Mouse (Mus musculus) A20 (cell line): ENCODE measurements around the gene Ndrg4.
"Not testable (repeated sequence)": the region's sequence is repeated elsewhere in the genome, so short reads cannot be mapped to it uniquely, and the experiment has no call there.

Experiments
- DNase-seq: peaks from one replicate; pipeline ENCODE4 v3.0.0-alpha.2; 2011; ENCODE audit warnings: low read depth, low spot score

The Ndrg4 gene

DNA sequence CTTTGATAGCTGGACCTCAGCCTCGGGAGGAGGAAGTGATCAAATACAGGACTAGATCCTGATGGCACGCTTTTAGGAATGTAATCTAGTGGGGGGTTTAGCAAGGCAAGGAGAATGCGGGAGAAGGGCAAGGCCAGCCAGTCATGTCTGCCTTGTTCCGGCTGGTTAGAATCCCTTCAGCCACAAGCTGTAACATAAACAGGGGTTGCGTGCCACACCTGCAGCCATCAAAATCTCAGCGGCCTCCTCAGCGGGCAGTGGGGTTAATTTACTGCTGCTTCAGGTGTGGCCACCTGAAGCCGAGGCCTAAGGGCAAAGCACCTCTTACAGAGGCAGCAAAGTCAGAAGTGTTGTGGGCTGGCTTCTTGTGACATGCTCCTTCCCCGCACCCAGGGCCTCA is at the start of gene Ndrg4:
TSS of gene Ndrg4 (plus strand) at position 350 of the 400 bp plus-strand sequence.
- no peak for DNase-seq

DNA sequence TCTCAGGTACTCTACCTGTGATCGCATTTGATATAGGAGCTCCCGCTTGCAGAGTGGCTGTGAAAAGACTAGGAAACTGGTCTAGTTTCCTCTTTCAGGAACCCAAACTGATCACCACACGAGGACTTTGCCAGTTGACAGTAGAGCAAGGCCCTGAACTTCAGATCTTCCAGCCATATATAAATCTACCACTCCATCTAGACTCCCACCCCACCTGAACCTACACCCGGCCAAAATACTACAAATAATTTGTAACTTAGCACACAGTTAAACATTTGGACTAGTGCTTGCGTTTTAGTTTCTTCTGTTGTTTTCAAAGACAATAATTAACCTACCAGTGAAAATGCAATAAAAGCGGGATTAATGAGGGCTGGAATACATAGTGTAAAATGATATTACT is 43.9 kb upstream of the Ndrg4 start:
- DNase-seq: no peak

DNA sequence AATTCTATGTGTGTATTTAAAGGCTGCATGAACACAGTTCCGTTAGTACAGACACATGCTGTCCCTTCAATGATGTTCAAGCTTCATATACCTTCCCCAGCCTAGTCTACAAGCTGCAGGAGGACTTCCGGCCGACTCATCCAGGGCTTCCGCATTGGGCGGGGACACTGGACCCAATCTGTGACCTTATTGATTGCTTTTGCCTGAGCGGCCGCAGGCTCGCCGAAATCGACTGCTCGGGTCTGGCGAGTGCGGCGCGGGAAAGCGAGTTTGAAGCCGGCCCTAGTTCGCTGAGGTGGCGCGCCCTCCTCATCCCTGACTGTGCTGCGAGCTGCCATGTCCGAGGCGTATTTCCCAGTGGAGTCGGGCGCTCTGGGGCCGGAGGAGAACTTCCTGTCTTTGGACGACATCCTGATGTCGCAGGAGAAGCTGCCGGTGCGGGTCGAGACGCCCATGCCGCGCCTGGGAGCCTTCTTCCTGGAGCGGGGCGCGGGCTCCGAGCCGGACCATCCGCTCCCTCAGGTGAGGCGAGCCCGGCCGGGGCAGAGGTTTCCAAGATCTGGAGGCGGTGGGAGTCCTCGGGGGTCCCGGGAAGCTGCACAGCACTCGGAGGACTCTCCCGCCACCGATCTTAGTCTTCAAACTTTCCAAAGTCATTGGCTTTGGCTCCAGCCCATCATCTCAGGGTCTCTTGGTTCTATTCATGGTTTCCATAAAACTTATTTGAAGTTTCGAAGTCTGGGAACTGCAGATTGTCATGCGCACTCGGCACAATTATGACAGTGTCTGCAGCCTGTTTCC is 43.3 kb upstream of the Ndrg4 start, which contains the start of gene Gins3:
TSS of gene Gins3 (plus strand) at position 192 of the 801 bp plus-strand sequence.
- DNase-seq: peak; percentile 96

DNA sequence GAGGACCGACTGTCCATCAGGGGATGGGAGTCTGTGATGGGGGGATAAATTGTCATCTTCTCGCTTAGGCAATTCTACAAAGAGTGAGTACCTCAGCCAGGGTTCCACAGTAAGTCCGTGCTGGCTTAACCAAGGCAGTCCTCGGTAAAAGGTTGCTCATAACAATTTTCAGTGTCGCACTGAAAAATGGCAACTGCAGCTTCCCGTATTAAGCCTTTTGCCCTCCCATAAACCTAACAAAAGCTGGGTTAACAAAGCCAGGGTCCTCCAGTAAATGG is 42.8 kb upstream of the Ndrg4 start:
- DNase-seq: peak; percentile 57

DNA sequence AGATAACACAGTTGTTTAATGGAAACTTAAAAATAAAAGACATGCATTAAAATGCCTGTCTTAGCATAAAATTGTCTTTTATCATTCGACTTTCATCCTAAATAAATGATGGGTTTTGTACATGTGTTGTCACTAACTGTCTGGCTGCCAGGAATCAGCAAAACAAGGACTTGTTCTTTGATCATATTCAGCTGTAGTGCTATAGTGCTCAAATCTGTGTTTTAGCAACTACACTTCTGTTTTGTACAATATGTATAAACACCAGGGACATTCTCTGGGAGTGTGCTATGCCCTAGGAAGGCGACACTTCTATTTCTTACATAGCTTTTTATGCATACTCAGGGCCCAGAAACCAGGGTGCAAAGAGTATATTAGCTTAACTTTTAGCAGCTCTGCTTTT is 31.8 kb upstream of the Ndrg4 start:
- no peak for DNase-seq

DNA sequence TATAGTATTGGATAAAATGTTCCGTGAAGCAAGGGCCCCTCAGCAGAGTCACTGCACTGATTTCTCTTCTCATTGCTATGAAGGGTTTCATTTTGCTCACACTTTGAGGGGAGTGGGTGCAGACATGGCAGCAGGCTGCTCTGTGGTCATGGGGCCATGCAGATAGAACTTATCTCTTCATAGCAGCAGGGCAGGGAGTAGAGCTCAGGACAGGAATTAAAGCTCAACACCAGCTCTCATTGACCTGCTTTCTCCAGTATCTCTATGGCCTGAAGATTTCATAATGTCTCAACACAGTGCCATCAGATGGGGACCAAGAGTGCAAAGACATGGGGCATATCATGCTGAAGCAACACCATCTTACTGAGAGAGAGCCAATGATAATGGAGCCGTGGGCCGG is 28.5 kb upstream of the Ndrg4 start:
- DNase-seq: no peak

DNA sequence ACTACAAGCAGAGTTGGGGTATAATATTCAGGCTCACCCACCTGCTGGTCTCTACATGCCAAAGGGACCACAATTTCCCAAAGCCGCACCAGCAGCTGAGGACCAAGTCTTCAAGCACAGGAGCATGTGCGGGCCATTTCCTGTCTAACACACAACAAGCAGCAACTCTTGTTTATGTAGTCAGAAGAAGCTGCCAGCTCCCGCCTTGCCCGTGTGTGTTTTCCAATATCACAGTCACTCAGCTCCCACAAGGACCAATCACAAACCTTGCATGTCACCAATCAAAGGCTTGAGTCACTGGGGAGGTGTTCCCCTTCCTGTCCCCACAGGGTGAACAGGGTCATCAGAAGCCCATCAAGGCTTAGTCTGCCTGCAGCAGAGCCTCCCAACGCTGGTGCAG is 23.4 kb upstream of the Ndrg4 start:
- no peak for DNase-seq

DNA sequence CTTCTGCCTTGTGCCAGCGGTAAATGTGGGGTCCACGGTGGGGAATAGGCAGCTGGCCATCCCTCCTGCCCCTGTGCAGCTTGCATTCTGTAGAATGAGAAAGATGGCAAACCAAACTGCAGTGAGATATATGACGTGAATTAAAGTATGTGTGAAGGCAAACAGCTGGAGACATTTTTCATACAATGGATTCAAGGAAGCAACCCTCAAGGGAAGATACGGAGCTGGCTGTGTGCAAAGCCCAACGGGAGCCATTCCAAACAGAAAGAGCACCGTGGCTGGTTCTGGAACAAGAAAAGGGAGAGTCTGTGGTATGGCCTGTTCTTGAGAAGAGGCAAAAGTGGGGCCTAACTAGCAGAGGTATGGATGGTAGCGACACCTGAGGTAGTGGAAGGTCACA is 20.9 kb upstream of the Ndrg4 start:
- no peak for DNase-seq

DNA sequence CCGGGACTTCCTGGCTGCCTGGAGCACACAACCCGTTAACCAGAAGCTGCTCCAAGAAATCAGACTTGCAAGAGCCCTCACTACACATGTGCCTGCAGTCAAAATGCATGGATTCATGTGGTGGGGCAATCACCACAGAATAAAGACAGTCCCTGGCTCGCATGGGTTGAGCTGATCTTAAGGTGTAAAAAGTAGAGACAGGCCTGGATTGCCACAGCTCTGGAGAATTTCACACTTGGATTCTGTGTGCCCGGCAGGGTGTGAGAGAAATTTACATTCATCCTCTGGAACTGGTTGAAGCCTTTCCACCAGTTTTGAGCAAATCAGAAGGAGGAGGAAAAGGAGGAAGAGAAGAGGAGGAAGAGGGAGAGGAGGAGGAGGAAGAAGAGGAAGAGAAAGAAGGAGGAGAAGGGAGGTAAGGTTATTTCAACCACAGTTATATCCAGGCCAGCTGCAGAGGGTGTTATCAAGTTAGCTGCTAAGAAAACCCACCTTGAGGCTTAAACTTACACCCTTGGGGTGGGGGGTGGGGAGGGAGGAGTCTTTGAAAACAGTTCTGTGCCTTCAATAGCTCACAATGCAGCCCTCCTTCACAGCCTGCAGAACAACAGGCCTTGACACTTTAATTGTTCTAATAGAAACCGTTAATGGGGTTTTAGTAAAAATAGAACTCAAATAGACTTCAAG is 20.3 kb upstream of the Ndrg4 start:
- DNase-seq: no peak

DNA sequence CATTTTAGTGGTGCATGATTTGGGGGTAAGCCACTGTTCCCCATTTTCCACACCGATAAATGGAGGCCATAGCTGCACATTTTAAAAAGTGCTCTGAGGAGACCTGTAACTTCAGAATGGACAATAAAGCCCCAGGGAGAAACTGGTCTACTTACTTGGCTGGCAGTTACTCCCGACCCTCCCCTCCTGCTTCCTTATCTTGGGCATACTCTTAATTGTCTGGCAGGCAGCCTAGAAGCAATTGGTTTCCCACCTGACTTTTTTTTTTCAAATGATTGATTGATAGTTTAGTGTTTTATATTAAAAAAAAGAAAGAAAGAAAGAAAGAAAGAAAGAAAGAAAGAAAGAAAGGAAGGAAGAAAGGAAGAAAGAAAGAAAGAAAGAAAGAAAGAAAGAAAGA is 19.3 kb upstream of the Ndrg4 start:
- no peak for DNase-seq

DNA sequence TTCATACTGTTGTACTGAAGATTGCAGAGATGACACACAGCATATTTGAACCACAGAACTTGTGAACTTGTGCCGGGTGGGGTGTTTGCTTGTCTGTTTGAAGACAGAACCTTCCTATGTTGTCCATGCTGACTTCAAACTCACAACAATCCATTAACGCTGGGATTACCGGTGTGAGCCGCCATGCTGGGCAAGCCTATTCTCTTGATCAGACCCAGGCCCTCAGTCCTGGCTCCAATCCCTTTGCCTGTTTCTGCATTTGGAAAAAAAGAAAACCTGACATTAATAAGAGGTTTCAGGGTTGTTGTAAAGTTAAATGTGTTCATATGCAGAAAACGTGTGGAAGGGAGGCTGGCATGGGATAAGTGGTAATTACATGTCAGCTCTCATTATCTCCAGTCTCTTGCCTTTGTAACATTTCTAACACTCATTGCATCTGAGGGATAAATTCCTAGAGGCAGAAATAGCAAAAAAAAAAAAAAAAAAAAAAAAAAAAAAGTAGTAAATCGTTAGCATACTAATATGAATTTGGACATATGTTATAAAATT is 16.4 kb upstream of the Ndrg4 start:
- no peak for DNase-seq

DNA sequence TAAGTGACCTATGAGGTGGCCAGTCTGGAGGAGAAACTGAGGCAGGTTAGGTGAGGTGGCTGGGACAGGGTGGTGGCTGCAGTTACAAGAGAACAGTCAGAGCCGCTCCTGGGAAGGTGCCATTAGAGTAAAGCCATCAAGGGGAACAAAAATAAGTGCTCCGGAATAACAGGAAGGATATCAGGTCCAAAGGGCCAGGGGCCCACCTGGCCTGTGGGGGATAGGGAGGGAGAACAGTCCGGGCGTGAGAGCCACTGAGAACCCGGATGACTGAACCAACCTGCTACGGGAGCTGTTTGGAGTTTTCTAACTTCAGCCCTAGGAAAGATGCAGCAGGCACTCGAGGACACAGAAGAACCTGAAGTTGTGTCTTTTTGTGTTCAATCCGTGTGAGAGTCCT is 15.7 kb upstream of the Ndrg4 start:
- DNase-seq: no peak

DNA sequence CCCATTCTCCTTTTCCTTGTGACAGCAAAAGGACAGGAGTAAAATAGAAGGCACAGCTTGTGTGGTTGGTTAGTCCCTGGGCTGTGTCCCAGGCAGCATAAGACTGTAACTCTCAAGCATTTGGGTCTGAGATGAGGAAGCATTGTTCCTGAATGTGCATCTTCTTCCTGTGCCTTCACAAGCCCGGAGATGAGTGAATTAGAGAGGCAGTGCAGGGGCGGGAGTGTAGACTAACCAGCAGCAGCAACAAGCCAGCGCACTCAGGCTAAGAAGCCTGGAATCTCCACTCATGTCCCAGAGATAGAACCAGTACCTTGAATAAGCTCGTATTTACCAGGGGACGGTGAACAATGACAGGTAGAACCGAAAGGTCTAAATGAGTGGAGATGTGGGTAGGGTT is 15.2 kb upstream of the Ndrg4 start:
- no peak for DNase-seq

DNA sequence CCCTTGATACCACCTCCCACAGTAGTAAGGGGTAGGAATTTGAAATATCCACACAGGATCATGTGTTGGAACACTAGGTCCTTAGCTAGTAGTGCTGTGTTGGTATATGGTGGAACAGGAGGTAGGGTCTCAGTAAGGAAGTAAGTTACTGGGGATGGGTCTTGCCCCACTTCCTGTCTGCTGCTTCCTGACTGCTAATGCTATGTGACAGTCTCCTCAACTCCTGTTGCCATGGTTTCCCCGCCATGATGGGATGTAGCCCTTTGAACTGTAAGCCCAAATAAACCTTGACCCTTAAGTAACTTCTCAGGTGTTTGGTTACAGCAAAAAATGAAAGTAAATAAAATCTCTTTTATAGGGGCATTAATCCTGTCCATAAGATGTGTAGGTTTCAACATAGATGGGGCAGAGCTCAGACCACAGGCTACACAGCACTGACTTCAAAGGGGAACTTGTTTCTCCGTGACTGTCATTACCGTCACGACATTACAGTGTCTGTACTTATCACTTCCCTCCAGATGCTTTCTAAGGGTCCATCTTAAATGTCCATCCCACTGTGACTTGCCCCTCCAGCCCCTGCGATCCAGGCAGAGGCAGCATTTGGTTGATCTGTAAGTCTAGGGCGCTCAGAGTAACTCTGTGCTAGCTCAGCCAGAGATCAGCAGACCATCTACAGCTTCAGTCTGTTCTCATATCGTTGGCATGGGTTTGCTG is 13.7 kb upstream of the Ndrg4 start:
- no peak for DNase-seq

DNA sequence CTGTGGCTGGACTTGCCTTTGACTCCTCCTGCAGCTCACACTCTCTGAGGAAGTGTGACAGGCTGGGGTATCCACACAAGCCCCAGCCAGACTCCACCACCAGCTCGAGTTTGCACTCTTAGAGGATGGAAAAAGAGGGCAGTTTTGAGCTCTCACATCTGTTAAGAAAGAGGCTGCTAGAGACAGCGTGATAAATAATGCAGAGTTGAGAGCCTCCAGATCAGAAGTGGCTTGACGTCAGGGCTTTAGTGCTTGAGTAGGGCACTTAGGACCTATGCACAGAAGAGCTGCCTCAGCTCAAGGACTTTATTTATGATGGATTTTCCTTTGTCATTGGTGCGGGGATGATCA is 13.2 kb upstream of the Ndrg4 start:
- DNase-seq: no peak

DNA sequence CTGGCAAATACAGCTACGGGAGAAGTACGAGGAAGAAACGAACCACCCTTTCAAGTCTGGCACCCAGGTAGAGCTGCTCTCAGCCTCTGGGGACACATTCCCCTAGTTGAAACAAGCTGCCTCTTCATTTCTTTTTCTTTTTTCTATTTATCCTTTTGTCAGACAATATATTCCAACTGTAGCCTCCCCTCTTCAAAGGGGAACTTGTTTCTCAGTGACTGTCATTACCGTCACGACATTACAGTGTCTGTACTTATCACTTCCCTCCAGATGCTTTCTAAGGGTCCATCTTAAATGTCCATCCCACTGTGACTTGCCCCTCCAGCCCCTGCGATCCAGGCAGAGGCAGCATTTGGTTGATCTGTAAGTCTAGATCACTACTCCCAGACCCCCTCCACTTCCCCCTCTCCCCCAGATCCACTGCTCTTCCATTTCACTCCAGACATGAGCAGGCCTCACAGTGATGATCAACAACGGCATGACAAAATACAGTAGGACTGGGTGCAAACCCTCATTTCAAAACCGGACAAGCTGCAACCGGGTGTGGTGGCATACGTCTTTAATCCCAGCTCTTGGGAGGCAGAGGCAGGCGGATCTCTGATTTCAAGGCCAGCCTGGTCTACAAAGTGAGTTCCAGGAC is 10.8 kb upstream of the Ndrg4 start:
- DNase-seq: not testable (repeated sequence)

DNA sequence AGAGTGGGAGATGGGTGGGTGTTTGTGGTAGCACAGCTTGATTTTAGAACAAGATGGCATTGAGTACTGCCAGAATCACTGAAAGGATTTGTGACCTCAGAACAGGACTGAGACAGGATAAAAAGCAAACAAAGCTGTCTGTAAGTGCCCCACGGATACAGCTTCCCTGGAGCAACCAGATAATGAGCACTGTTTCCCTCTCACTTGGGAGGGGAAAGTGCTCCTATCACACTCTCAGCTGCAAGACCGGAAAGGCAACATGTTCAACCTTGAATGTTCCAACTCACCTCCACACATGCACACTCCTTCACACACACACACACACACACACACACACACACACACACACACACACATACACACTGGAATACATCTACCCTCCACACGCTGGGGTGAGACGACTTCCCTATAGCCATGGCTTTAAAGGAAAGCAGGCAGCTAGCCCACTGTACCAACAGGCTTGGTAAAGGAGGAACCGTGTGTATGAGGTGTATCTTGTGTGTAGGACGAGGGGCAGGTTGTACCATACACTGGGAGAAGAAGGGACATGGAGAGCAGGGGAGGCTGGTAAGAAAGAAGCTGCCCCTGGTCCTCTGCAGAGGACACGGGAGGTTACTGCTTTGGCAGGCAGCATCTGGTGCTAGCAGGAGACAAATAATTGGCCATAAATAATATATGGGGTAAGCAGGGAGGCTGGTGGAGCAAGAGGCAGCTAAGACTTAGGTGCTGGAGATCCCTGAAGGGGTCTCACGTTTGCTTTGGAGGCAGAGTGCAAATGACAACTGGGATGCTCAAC is 8.4 kb upstream of the Ndrg4 start:
- no peak for DNase-seq

DNA sequence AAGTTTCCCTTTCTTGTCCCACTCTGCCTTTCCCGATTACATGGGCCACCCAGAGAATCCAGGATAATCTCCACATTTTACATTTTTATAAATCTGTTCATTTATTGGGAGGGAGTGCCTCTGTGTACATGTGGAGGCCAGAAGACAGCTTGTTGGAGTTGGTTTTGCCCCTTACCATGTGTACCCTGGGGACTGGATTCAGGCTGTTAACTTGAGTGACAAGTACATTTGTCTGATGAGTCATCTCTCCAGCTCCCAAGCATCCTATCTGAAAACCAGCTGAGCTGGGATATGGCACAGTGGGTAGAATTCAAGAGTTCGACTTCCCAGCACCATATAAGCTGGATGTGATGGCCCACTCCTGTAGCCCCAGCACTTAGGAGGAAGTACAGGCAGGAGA is 6.8 kb upstream of the Ndrg4 start:
- DNase-seq: no peak

DNA sequence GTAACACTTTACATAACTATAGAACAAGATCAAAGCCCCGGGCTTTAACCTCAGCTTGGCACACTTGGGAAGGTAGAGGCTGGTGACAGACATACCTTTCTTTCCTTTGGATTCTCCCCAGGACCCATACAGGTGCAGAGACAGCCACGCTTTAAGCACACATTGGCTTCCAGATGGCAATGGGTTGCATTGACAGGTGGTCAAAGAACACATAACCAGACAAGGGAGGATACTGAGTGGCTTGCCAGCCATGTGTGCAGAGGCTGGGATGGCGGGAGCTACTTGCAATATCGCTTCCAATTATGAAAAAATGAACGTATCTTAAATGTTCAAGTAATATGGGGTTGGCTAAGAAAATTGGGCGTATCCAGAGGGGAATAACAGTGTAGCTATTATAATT is 4.9 kb upstream of the Ndrg4 start:
- DNase-seq: no peak

DNA sequence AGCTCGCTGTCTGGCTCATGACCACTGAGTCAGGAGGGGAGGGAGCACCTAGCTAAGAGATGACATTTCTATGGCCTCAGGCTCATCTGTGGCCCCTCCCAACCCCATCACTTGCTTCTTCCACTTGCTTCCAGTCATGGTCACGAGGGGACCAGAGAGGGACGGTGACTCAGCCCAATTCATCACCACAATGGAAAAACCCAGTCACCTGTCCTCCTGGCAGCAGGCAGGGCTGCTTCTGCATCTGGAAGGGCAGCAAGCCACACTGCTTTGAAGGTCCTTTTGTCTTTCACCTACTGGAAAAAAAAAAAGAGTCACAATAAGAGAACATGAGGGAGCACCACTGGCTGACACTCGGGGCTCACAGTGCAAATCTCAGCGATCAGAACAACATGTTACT is 4.0 kb upstream of the Ndrg4 start:
- no peak for DNase-seq

DNA sequence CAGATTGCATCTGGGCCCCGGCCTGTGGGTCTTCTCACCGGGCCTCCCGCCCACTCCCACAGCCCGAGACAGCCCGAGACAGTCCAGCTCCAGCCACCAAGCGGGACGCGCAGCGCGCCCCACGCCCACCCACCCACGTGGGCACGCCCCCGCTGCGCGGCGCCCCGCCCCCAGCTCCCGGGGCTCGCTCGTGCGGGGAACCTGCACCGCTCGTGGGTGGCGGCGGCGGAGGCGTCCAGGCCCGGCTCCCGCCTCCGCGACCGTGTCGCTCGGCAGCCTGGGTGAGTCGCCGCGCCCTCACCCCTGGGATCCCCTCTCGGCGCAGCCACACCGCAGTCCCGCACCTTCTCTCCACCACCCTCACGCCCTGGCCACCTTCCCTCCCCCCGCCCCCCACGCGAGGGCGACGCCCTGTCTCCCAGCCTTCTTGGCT is 827 bp downstream of the Ndrg4 start:
- no peak for DNase-seq
